Mouse (Mus musculus) layer of hippocampus, postnatal 14 days (tissue): Measurements from ENCODE around the gene Acot7. TPM values are rescaled to one million over a fixed set of nuclear protein-coding genes. Genes with fewer than 3 reads are reported as not detected.

ENCODE experiments used
- DNase-seq, 2 experiments: peaks; one replicate each; pipeline ENCODE4 v3.0.0; 2021 to 2022; ENCODE audit warnings: low spot score in 2 of 2, mixed read lengths in 1 of 2
- total RNA-seq, 2 experiments: library from RNA; stranded (reverse); gene quantifications; 2 replicates each; pipeline ENCODE4 v1.2.3; 2021

Acot7 gene
- total RNA-seq, 2 experiments from 2014 or later: 352 to 388 TPM

GRCm38 (mm10) chr4:152178916-152179705 is 1.2 kb downstream of the Acot7 start:
- no peak for DNase-seq

- no peak for DNase-seq
These were observed 2.2 kb downstream of the Acot7 start for GRCm38 (mm10) chr4:152179946-152180660.

GRCm38 (mm10) chr4:152182205-152182604 is 4.3 kb downstream of the Acot7 start:
- DNase-seq: no peak

- peak in 1 of 2 experiments; percentile 53 for DNase-seq
These were observed 6.6 kb downstream of the Acot7 start for GRCm38 (mm10) chr4:152184353-152185035.

- DNase-seq: no peak
These were observed 7.2 kb downstream of the Acot7 start for GRCm38 (mm10) chr4:152185137-152185509.

- DNase-seq: no peak
These were observed 7.7 kb downstream of the Acot7 start for GRCm38 (mm10) chr4:152185510-152186204.

- DNase-seq: no peak
These were observed 8.5 kb downstream of the Acot7 start for GRCm38 (mm10) chr4:152186205-152187082.

- DNase-seq: no peak
These were observed 9.2 kb downstream of the Acot7 start for GRCm38 (mm10) chr4:152187142-152187541.

- DNase-seq: no peak
These were observed 10.7 kb downstream of the Acot7 start for GRCm38 (mm10) chr4:152188651-152189050.

GRCm38 (mm10) chr4:152189071-152189470 is 11.1 kb downstream of the Acot7 start:
- DNase-seq: no peak

- DNase-seq: no peak
These were observed 11.8 kb downstream of the Acot7 start for GRCm38 (mm10) chr4:152189691-152190090.

- no peak for DNase-seq
These were observed 12.2 kb downstream of the Acot7 start for GRCm38 (mm10) chr4:152190096-152190653.

- no peak for DNase-seq
These were observed 12.8 kb downstream of the Acot7 start for GRCm38 (mm10) chr4:152190701-152191100.

- no peak for DNase-seq
These were observed 14.6 kb downstream of the Acot7 start for GRCm38 (mm10) chr4:152192569-152192968.

GRCm38 (mm10) chr4:152194476-152195175 is 16.7 kb downstream of the Acot7 start:
- DNase-seq: no peak

- no peak for DNase-seq
These were observed 18.3 kb downstream of the Acot7 start for GRCm38 (mm10) chr4:152196276-152196675.

- no peak for DNase-seq
These were observed 19.6 kb downstream of the Acot7 start for GRCm38 (mm10) chr4:152197545-152197944.

- no peak for DNase-seq
These were observed 21.7 kb downstream of the Acot7 start for GRCm38 (mm10) chr4:152199617-152200016.

- DNase-seq: no peak
These were observed 23.6 kb downstream of the Acot7 start for GRCm38 (mm10) chr4:152201492-152201891.
